Mouse (Mus musculus) liver, embryonic 16.5 days (tissue): ENCODE measurements around the gene Rhbg. TPM values are rescaled to one million over a fixed set of nuclear protein-coding genes. Genes with fewer than 3 reads are reported as not detected.
"Not testable (repeated sequence)": the region's sequence is repeated elsewhere in the genome, so short reads cannot be mapped to it uniquely, and the experiment has no call there.

Experiments used
- ATAC-seq: fragments of 200-750 bp; cut with Nextera tagmentation; 2 replicates; pipeline ENCODE4 v1.8.0; 2017; ENCODE audit warnings: low read depth, mild to moderate bottlenecking, moderate number of reproducible peaks, moderate library complexity
- H3K27ac ChIP-seq: fragments of 300-500 bp; sonication (generic); 2 replicates; pipeline ENCODE4 v1.5.1; 2014; ENCODE audit warnings: mild to moderate bottlenecking, low read length
- H3K27me3 ChIP-seq: fragments of 300-500 bp; sonication (generic); 2 replicates; pipeline ENCODE4 v1.6.1; 2014; ENCODE audit warnings: low read depth, low read length, mixed read lengths; ENCODE audit not compliant: control insufficient read depth, insufficient read depth
- H3K36me3 ChIP-seq: fragments of 300-500 bp; sonication (generic); 2 replicates; pipeline ENCODE4 v1.6.1; 2014; ENCODE audit warnings: mild to moderate bottlenecking; ENCODE audit not compliant: control insufficient read depth, insufficient read depth
- H3K4me1 ChIP-seq: fragments of 300-500 bp; sonication (generic); 2 replicates; pipeline ENCODE4 v1.6.1; 2014; ENCODE audit warnings: low read depth, low read length, mixed read lengths; ENCODE audit not compliant: control insufficient read depth
- H3K4me2 ChIP-seq: fragments of 300-500 bp; sonication (generic); 2 replicates; pipeline ENCODE4 v1.6.1; 2014; ENCODE audit warnings: low read depth, low read length, mixed read lengths
- H3K4me3 ChIP-seq: fragments of 300-500 bp; sonication (generic); 2 replicates; pipeline ENCODE4 v1.5.1; 2014; ENCODE audit warnings: low read depth, mild to moderate bottlenecking, low read length
- H3K9ac ChIP-seq: fragments of 300-500 bp; sonication (generic); 2 replicates; pipeline ENCODE4 v1.6.1; 2014; ENCODE audit warnings: low read depth, low read length
- H3K9me3 ChIP-seq: fragments of 300-500 bp; sonication (generic); replicated peaks from 2 replicates; pipeline ENCODE4 v1.6.1; 2016; ENCODE audit warnings: low read length; ENCODE audit not compliant: control insufficient read depth
- WGBS: fragments of 180-500 bp; shearing (Covaris S2); extraction: QIAGEN DNeasy Blood & Tissue Kit; methylation state at CpG from one replicate; pipeline ENCODE4 v1.1.7; 2014; ENCODE audit not compliant: insufficient replicate concordance; 5-methylcytosine and 5-hydroxymethylcytosine counted together
- polyA plus RNA-seq: library from polyadenylated mRNA; unstranded; fragments of >200 nt; fragmentation: Nextera tagmentation; extraction: Ambion mirVana; gene quantifications from 2 replicates; pipeline ENCODE4 v1.2.1, GENCODE M21; 2015

The Rhbg gene
- polyA plus RNA-seq, 1 experiment from 2014 or later: 4.8 TPM

- Histone ChIP-seq H3K27me3 (no peaks in the 10 kb centered on the region), H3K27ac (no peak within 1 kb of the TSS), H3K36me3 (no peaks in the 10 kb centered on the region), H3K4me2 (no peak within 1 kb of the TSS), H3K9me3 (no peaks in the 10 kb centered on the region), H3K9ac (no peak within 1 kb of the TSS), H3K4me1 (no peaks in the 10 kb centered on the region), H3K4me3 (no peak within 1 kb of the TSS)
- no peak for ATAC-seq
- WGBS: 80% methylated on average over 4 of the region's 4 CpGs
These were observed 32.6 kb upstream of the Rhbg start, which contains the start of gene Gm38392 for GRCm38 (mm10) chr3:88287110-88287509. Gm38392 (minus strand) TSS chr3:88287210.

GRCm38 (mm10) chr3:88285565-88285895 is 31.0 kb upstream of the Rhbg start:
- WGBS: no CpG with 5 or more reads among the region's 2 CpGs
- not testable (repeated sequence) for ATAC-seq, H3K4me3 ChIP-seq, H3K4me1 ChIP-seq, H3K9ac ChIP-seq, H3K4me2 ChIP-seq, H3K27me3 ChIP-seq, H3K9me3 ChIP-seq, H3K27ac ChIP-seq, H3K36me3 ChIP-seq

- not testable (repeated sequence) for H3K4me2 ChIP-seq, ATAC-seq, H3K27me3 ChIP-seq, H3K36me3 ChIP-seq, H3K4me1 ChIP-seq, H3K9ac ChIP-seq, H3K4me3 ChIP-seq, H3K27ac ChIP-seq, H3K9me3 ChIP-seq
- 79% methylated on average over 14 of the region's 14 CpGs for WGBS
These were observed 30.5 kb upstream of the Rhbg start for GRCm38 (mm10) chr3:88284815-88285564.

GRCm38 (mm10) chr3:88281141-88281916 is 26.8 kb upstream of the Rhbg start:
- WGBS: 61% methylated on average over 11 of the region's 11 CpGs
- H3K9ac ChIP-seq, H3K27me3 ChIP-seq, H3K27ac ChIP-seq, ATAC-seq, H3K9me3 ChIP-seq, H3K4me2 ChIP-seq, H3K36me3 ChIP-seq, H3K4me3 ChIP-seq, H3K4me1 ChIP-seq: not testable (repeated sequence)

- H3K4me1 ChIP-seq: no peaks in the 10 kb centered on the region
- no peak for ATAC-seq
- no peak overlapping the region for H3K9ac ChIP-seq
- H3K36me3 ChIP-seq: no peaks in the 10 kb centered on the region
- H3K27ac ChIP-seq: no peak overlapping the region
- 67% methylated on average over 2 of the region's 2 CpGs for WGBS
- H3K4me2 ChIP-seq: no peak overlapping the region
- H3K9me3 ChIP-seq: no peaks in the 10 kb centered on the region
- H3K4me3 ChIP-seq: no peak overlapping the region
- H3K27me3 ChIP-seq: no peaks in the 10 kb centered on the region
These were observed 25.5 kb upstream of the Rhbg start for GRCm38 (mm10) chr3:88280035-88280434.

GRCm38 (mm10) chr3:88276529-88277143 is 22.1 kb upstream of the Rhbg start:
- Histone ChIP-seq H3K9ac (no peak overlapping the region), H3K27ac (no peak overlapping the region), H3K4me2 (no peak overlapping the region), H3K27me3 (no peaks in the 10 kb centered on the region), H3K36me3 (no peaks in the 10 kb centered on the region), H3K9me3 (no peaks in the 10 kb centered on the region), H3K4me3 (no peak overlapping the region), H3K4me1 (no peaks in the 10 kb centered on the region)
- 36% methylated on average over 7 of the region's 7 CpGs for WGBS
- ATAC-seq: no peak

- ATAC-seq: no peak
- 64% methylated on average over 2 of the region's 2 CpGs for WGBS
- no peak overlapping the region for H3K27ac ChIP-seq
These were observed 21.6 kb upstream of the Rhbg start for GRCm38 (mm10) chr3:88276121-88276520.

GRCm38 (mm10) chr3:88274002-88274401 is 19.5 kb upstream of the Rhbg start:
- Histone ChIP-seq H3K4me1 (no peaks in the 10 kb centered on the region), H3K4me2 (no peak overlapping the region), H3K27me3 (no peaks in the 10 kb centered on the region), H3K4me3 (no peak overlapping the region), H3K27ac (no peak overlapping the region), H3K9ac (no peak overlapping the region), H3K36me3 (no peaks in the 10 kb centered on the region), H3K9me3 (no peaks in the 10 kb centered on the region)
- 66% methylated on average over 4 of the region's 4 CpGs for WGBS
- no peak for ATAC-seq

More at GRCm38 (mm10) chr3:88276121-88276520, 21.6 kb upstream of the Rhbg start:
- H3K36me3 ChIP-seq: no peaks in the 10 kb centered on the region
- no peak overlapping the region for H3K4me2 ChIP-seq
- H3K4me3 ChIP-seq: no peak overlapping the region
- H3K9me3 ChIP-seq: no peaks in the 10 kb centered on the region
- no peaks in the 10 kb centered on the region for H3K4me1 ChIP-seq
- no peak overlapping the region for H3K9ac ChIP-seq
- H3K27me3 ChIP-seq: no peaks in the 10 kb centered on the region

GRCm38 (mm10) chr3:88271859-88272258 is 17.4 kb upstream of the Rhbg start:
- no peak overlapping the region for H3K27ac ChIP-seq
- 71% methylated on average over 3 of the region's 3 CpGs for WGBS
- no peaks in the 10 kb centered on the region for H3K27me3 ChIP-seq
- no peak overlapping the region for H3K9ac ChIP-seq
- H3K36me3 ChIP-seq: no peaks in the 10 kb centered on the region
- no peak overlapping the region for H3K4me3 ChIP-seq
- no peak overlapping the region for H3K4me2 ChIP-seq
- no peak for ATAC-seq
- no peaks in the 10 kb centered on the region for H3K9me3 ChIP-seq
- no peaks in the 10 kb centered on the region for H3K4me1 ChIP-seq
